Mouse (Mus musculus): Measurements from ENCODE around the gene Rnf43. TPM values are rescaled to one million over a fixed set of nuclear protein-coding genes. Genes with fewer than 3 reads are reported as not detected.
A peak's percentile ranks its signal among the peaks of the same experiment; 100 is the strongest.

Rnf43 gene
- polyA plus RNA-seq, 1 experiment from 2014 or later = 5.8 TPM

GRCm38 (mm10) chr11:87727021-87727420, 64.5 kb downstream of the Rnf43 start:
- H3K27me3 ChIP-seq (ENCODE audit: control insufficient read depth, insufficient read depth, low read depth, low read length) = no peaks in the 10 kb centered on the region
- H3K27ac ChIP-seq (ENCODE audit: low read length) = peak overlapping the region; percentile 97
- peak overlapping the region; percentile 66 for H3K4me2 ChIP-seq (ENCODE audit: low read depth, low read length)
- peak overlapping the region; percentile 62 for H3K9ac ChIP-seq (ENCODE audit: low read depth, low read length)
- no peak overlapping the region for H3K4me3 ChIP-seq (ENCODE audit: low read depth, low read length)
- WGBS (ENCODE audit: insufficient replicate concordance) = 56% methylated on average over 11 of the region's 11 CpGs
- H3K4me1 ChIP-seq (ENCODE audit: control insufficient read depth, low read depth, low read length) = peaks cover 74% of the 10 kb centered on the region
- no peak for ATAC-seq (ENCODE audit: low read depth)
- H3K9me3 ChIP-seq (replicated peaks; ENCODE audit: control insufficient read depth, low read length) = no peaks in the 10 kb centered on the region
- H3K36me3 ChIP-seq (ENCODE audit: control insufficient read depth, insufficient read depth) = peaks cover under 1% of the 10 kb centered on the region

- H3K9me3 ChIP-seq (replicated peaks; ENCODE audit: control insufficient read depth, low read length) = no peaks in the 10 kb centered on the region
- H3K4me2 ChIP-seq (ENCODE audit: low read depth, low read length) = 0 out of 2 replicates have a peak overlapping the region, but pooled peaks have one; percentile 1
- peaks cover 78% of the 10 kb centered on the region for H3K4me1 ChIP-seq (ENCODE audit: control insufficient read depth, low read depth, low read length)
- peak overlapping the region; percentile 62 for H3K9ac ChIP-seq (ENCODE audit: low read depth, low read length)
- H3K36me3 ChIP-seq (ENCODE audit: control insufficient read depth, insufficient read depth) = peaks cover 4% of the 10 kb centered on the region
- no peak for ATAC-seq (ENCODE audit: low read depth)
- WGBS (ENCODE audit: insufficient replicate concordance) = 31% methylated on average over 4 of the region's 4 CpGs
- no peak overlapping the region for H3K4me3 ChIP-seq (ENCODE audit: low read depth, low read length)
- no peaks in the 10 kb centered on the region for H3K27me3 ChIP-seq (ENCODE audit: control insufficient read depth, insufficient read depth, low read depth, low read length)
- peak overlapping the region; percentile 97 for H3K27ac ChIP-seq (ENCODE audit: low read length)
Measured at GRCm38 (mm10) chr11:87727471-87727870, 64.9 kb downstream of the Rnf43 start.

- ATAC-seq (ENCODE audit: low read depth) = 0 out of 2 replicates have a peak, but pooled peaks have one; percentile 10
- WGBS (ENCODE audit: insufficient replicate concordance) = 35% methylated on average over 18 of the region's 18 CpGs
- peak overlapping the region; percentile 52 for H3K4me3 ChIP-seq (ENCODE audit: low read depth, low read length)
- no peaks in the 10 kb centered on the region for H3K9me3 ChIP-seq (replicated peaks; ENCODE audit: control insufficient read depth, low read length)
- H3K4me1 ChIP-seq (ENCODE audit: control insufficient read depth, low read depth, low read length) = peaks cover 91% of the 10 kb centered on the region
- H3K27ac ChIP-seq (ENCODE audit: low read length) = peak overlapping the region; percentile 93
- peak overlapping the region; percentile 71 for H3K9ac ChIP-seq (ENCODE audit: low read depth, low read length)
- peak overlapping the region; percentile 70 for H3K4me2 ChIP-seq (ENCODE audit: low read depth, low read length)
- H3K36me3 ChIP-seq (ENCODE audit: control insufficient read depth, insufficient read depth) = peaks cover 4% of the 10 kb centered on the region
- no peaks in the 10 kb centered on the region for H3K27me3 ChIP-seq (ENCODE audit: control insufficient read depth, insufficient read depth, low read depth, low read length)
Measured at GRCm38 (mm10) chr11:87728850-87729592, 66.5 kb downstream of the Rnf43 start.

- H3K4me1 ChIP-seq (ENCODE audit: control insufficient read depth, low read depth, low read length) = peaks cover 92% of the 10 kb centered on the region
- H3K4me3 ChIP-seq (ENCODE audit: low read depth, low read length) = peak overlapping the region; percentile 52
- ATAC-seq (ENCODE audit: low read depth) = peak; percentile 42
- peak overlapping the region; percentile 71 for H3K9ac ChIP-seq (ENCODE audit: low read depth, low read length)
- H3K27ac ChIP-seq (ENCODE audit: low read length) = peak overlapping the region; percentile 93
- H3K27me3 ChIP-seq (ENCODE audit: control insufficient read depth, insufficient read depth, low read depth, low read length) = no peaks in the 10 kb centered on the region
- peak overlapping the region; percentile 70 for H3K4me2 ChIP-seq (ENCODE audit: low read depth, low read length)
- no peaks in the 10 kb centered on the region for H3K9me3 ChIP-seq (replicated peaks; ENCODE audit: control insufficient read depth, low read length)
- H3K36me3 ChIP-seq (ENCODE audit: control insufficient read depth, insufficient read depth) = peaks cover 4% of the 10 kb centered on the region
- 38% methylated on average over 13 of the region's 13 CpGs for WGBS (ENCODE audit: insufficient replicate concordance)
Measured at GRCm38 (mm10) chr11:87729593-87730185, 67.2 kb downstream of the Rnf43 start.

GRCm38 (mm10) chr11:87730652-87731310, 68.3 kb downstream of the Rnf43 start:
- H3K9me3 ChIP-seq (replicated peaks; ENCODE audit: control insufficient read depth, low read length) = no peaks in the 10 kb centered on the region
- 60% methylated on average over 10 of the region's 10 CpGs for WGBS (ENCODE audit: insufficient replicate concordance)
- no peak overlapping the region for H3K4me3 ChIP-seq (ENCODE audit: low read depth, low read length)
- peaks cover 4% of the 10 kb centered on the region for H3K36me3 ChIP-seq (ENCODE audit: control insufficient read depth, insufficient read depth)
- peak overlapping the region; percentile 70; the same call in 1 of the 2 replicates for H3K4me2 ChIP-seq (ENCODE audit: low read depth, low read length)
- ATAC-seq (ENCODE audit: low read depth) = no peak
- H3K27me3 ChIP-seq (ENCODE audit: control insufficient read depth, insufficient read depth, low read depth, low read length) = no peaks in the 10 kb centered on the region
- no peak overlapping the region for H3K9ac ChIP-seq (ENCODE audit: low read depth, low read length)
- H3K27ac ChIP-seq (ENCODE audit: low read length) = peak overlapping the region; percentile 93
- peaks cover 92% of the 10 kb centered on the region for H3K4me1 ChIP-seq (ENCODE audit: control insufficient read depth, low read depth, low read length)

GRCm38 (mm10) chr11:87734346-87734745, 71.8 kb downstream of the Rnf43 start:
- H3K4me2 ChIP-seq (ENCODE audit: low read depth, low read length) = peak overlapping the region; percentile 38
- WGBS (ENCODE audit: insufficient replicate concordance) = 28% methylated on average over 5 of the region's 5 CpGs
- no peaks in the 10 kb centered on the region for H3K27me3 ChIP-seq (ENCODE audit: control insufficient read depth, insufficient read depth, low read depth, low read length)
- H3K9ac ChIP-seq (ENCODE audit: low read depth, low read length) = peak overlapping the region; percentile 44
- H3K4me3 ChIP-seq (ENCODE audit: low read depth, low read length) = peak overlapping the region; percentile 16
- H3K4me1 ChIP-seq (ENCODE audit: control insufficient read depth, low read depth, low read length) = peaks cover 72% of the 10 kb centered on the region
- ATAC-seq (ENCODE audit: low read depth) = no peak
- H3K9me3 ChIP-seq (replicated peaks; ENCODE audit: control insufficient read depth, low read length) = no peaks in the 10 kb centered on the region
- peaks cover 6% of the 10 kb centered on the region for H3K36me3 ChIP-seq (ENCODE audit: control insufficient read depth, insufficient read depth)
- peak overlapping the region; percentile 77 for H3K27ac ChIP-seq (ENCODE audit: low read length)

- peaks cover 19% of the 10 kb centered on the region for H3K36me3 ChIP-seq (ENCODE audit: control insufficient read depth, insufficient read depth)
- WGBS (ENCODE audit: insufficient replicate concordance) = 37% methylated on average over 6 of the region's 6 CpGs
- peak overlapping the region; percentile 98; the same call in 1 of the 2 replicates for H3K4me2 ChIP-seq (ENCODE audit: low read depth, low read length)
- peak overlapping the region; percentile 95 for H3K27ac ChIP-seq (ENCODE audit: low read length)
- H3K4me1 ChIP-seq (ENCODE audit: control insufficient read depth, low read depth, low read length) = peaks cover 61% of the 10 kb centered on the region
- peak overlapping the region; percentile 63 for H3K9ac ChIP-seq (ENCODE audit: low read depth, low read length)
- no peak overlapping the region for H3K4me3 ChIP-seq (ENCODE audit: low read depth, low read length)
- ATAC-seq (ENCODE audit: low read depth) = no peak
- H3K27me3 ChIP-seq (ENCODE audit: control insufficient read depth, insufficient read depth, low read depth, low read length) = no peaks in the 10 kb centered on the region
- H3K9me3 ChIP-seq (replicated peaks; ENCODE audit: control insufficient read depth, low read length) = no peaks in the 10 kb centered on the region
Measured at GRCm38 (mm10) chr11:87735691-87736090, 73.2 kb downstream of the Rnf43 start.

- peak overlapping the region; percentile 63 for H3K9ac ChIP-seq (ENCODE audit: low read depth, low read length)
- peak; percentile 75 for ATAC-seq (ENCODE audit: low read depth)
- 1% methylated on average over 31 of the region's 31 CpGs for WGBS (ENCODE audit: insufficient replicate concordance)
- H3K36me3 ChIP-seq (ENCODE audit: control insufficient read depth, insufficient read depth) = peaks cover 21% of the 10 kb centered on the region
- H3K27me3 ChIP-seq (ENCODE audit: control insufficient read depth, insufficient read depth, low read depth, low read length) = no peaks in the 10 kb centered on the region
- no peaks in the 10 kb centered on the region for H3K9me3 ChIP-seq (replicated peaks; ENCODE audit: control insufficient read depth, low read length)
- H3K4me1 ChIP-seq (ENCODE audit: control insufficient read depth, low read depth, low read length) = peaks cover 54% of the 10 kb centered on the region
- H3K4me2 ChIP-seq (ENCODE audit: low read depth, low read length) = peak overlapping the region; percentile 98
- peak overlapping the region; percentile 74 for H3K4me3 ChIP-seq (ENCODE audit: low read depth, low read length)
- H3K27ac ChIP-seq (ENCODE audit: low read length) = peak overlapping the region; percentile 95
Measured at GRCm38 (mm10) chr11:87736647-87737134, 74.2 kb downstream of the Rnf43 start.

Data from liver, embryonic 16.5 days (tissue).